Mouse (Mus musculus) lung, adult 2 months (tissue): ENCODE results near the gene Pi4ka. TPM values are rescaled to one million over a fixed set of nuclear protein-coding genes. Genes with fewer than 3 reads are reported as not detected.
A peak's percentile ranks its signal among the peaks of the same experiment; 100 is the strongest.

Source experiments
- DNase-seq: peaks from one replicate; pipeline ENCODE4 v3.0.0; 2022
- H3K4me1 ChIP-seq: fragments of 200-500 bp; 2 replicates; pipeline ENCODE4 v1.6.1; 2011; ENCODE audit warnings: low read length; ENCODE audit not compliant: control insufficient read depth, insufficient read depth
- H3K4me3 ChIP-seq: fragments of 200-500 bp; replicated peaks from 2 replicates; pipeline ENCODE3; 2011; ENCODE audit warnings: low read depth, mild to moderate bottlenecking, control low read depth, low read length; ENCODE audit errors: extremely low read depth
- CTCF ChIP-seq: fragments of 200-500 bp; IDR thresholded peaks from 2 replicates; pipeline ENCODE4 v1.5.1; 2011; ENCODE audit warnings: mild to moderate bottlenecking, low read length, control low read depth; ENCODE audit not compliant: insufficient read depth
- POLR2A ChIP-seq: fragments of 200-500 bp; IDR thresholded peaks from 2 replicates; pipeline ENCODE4 v1.6.1; 2011; ENCODE audit warnings: low read depth, mild to moderate bottlenecking, control low read depth, low read length, borderline replicate concordance; ENCODE audit errors: extremely low read depth
- WGBS: fragments of 180-500 bp; shearing (Covaris S2); methylation state at CpG from one replicate; pipeline ENCODE4 v1.1.7; 2018; 5-methylcytosine and 5-hydroxymethylcytosine counted together
- polyA plus RNA-seq: library from polyadenylated mRNA; depleted of rRNA; stranded (reverse); fragments of >200 nt; gene quantifications from 2 replicates; pipeline ENCODE4 v1.2.3, GENCODE M21; 2012

The Pi4ka gene
- polyA plus RNA-seq, 1 experiment: 55.9 TPM

- H3K4me1 ChIP-seq: no peaks in the 10 kb centered on the region
- no peak overlapping the region for H3K4me3 ChIP-seq
- TF ChIP-seq CTCF (no peak), POLR2A (no peak)
- DNase-seq: no peak
- 93% methylated on average over 7 of the region's 7 CpGs for WGBS
Observed at GRCm38 (mm10) chr16:17316554-17316953, 89.6 kb downstream of the Pi4ka start.

- Histone ChIP-seq H3K4me3 (no peak overlapping the region), H3K4me1 (no peaks in the 10 kb centered on the region)
- DNase-seq: no peak
- 95% methylated on average over 5 of the region's 5 CpGs for WGBS
- TF ChIP-seq POLR2A (no peak), CTCF (no peak)
Observed at GRCm38 (mm10) chr16:17312531-17312930, 93.6 kb downstream of the Pi4ka start.

GRCm38 (mm10) chr16:17309036-17309435 lies 97.1 kb downstream of the Pi4ka start:
- DNase-seq: peak; percentile 9
- no peak for TF ChIP-seq POLR2A
- no peak for TF ChIP-seq CTCF
- WGBS: 81% methylated on average over 10 of the region's 10 CpGs
- Histone ChIP-seq H3K4me1 (no peaks in the 10 kb centered on the region), H3K4me3 (no peak overlapping the region)

GRCm38 (mm10) chr16:17307461-17307860 lies 98.7 kb downstream of the Pi4ka start:
- 90% methylated on average over 5 of the region's 5 CpGs for WGBS
- DNase-seq: no peak
- Histone ChIP-seq H3K4me3 (no peak overlapping the region), H3K4me1 (no peaks in the 10 kb centered on the region)
- TF ChIP-seq POLR2A (no peak), CTCF (no peak)

GRCm38 (mm10) chr16:17303521-17304245 lies 102.4 kb downstream of the Pi4ka start:
- WGBS: 83% methylated on average over 5 of the region's 5 CpGs
- DNase-seq: no peak

GRCm38 (mm10) chr16:17300818-17301217 lies 105.3 kb downstream of the Pi4ka start:
- 77% methylated on average over 3 of the region's 3 CpGs for WGBS
- DNase-seq: no peak
- Histone ChIP-seq H3K4me1 (no peaks in the 10 kb centered on the region), H3K4me3 (no peak overlapping the region)
- TF ChIP-seq CTCF (no peak), POLR2A (no peak)

More at GRCm38 (mm10) chr16:17303521-17304245, 102.4 kb downstream of the Pi4ka start:
- Histone ChIP-seq H3K4me3 (no peak overlapping the region), H3K4me1 (no peaks in the 10 kb centered on the region)
- no peak for TF ChIP-seq POLR2A
- TF ChIP-seq CTCF: no peak

- peak; percentile 74 for DNase-seq
- TF ChIP-seq CTCF (peak; percentile 93), POLR2A (no peak)
- Histone ChIP-seq H3K4me3 (no peak overlapping the region), H3K4me1 (no peaks in the 10 kb centered on the region)
- WGBS: 2% methylated on average over 2 of the region's 2 CpGs
Observed at GRCm38 (mm10) chr16:17292751-17293150, 113.4 kb downstream of the Pi4ka start.

- Histone ChIP-seq H3K4me1 (no peaks in the 10 kb centered on the region), H3K4me3 (no peak overlapping the region)
- TF ChIP-seq POLR2A (no peak), CTCF (no peak)
- no peak for DNase-seq
- 91% methylated on average over 2 of the region's 2 CpGs for whole genome bisulfite sequencing
Observed at GRCm38 (mm10) chr16:17291016-17291415, 115.1 kb downstream of the Pi4ka start.

- WGBS: 84% methylated on average over 2 of the region's 2 CpGs
- no peak for DNase-seq
- TF ChIP-seq POLR2A (no peak), CTCF (no peak)
- H3K4me1 ChIP-seq: no peaks in the 10 kb centered on the region
- no peak overlapping the region for H3K4me3 ChIP-seq
Observed at GRCm38 (mm10) chr16:17287103-17287502, 119.0 kb downstream of the Pi4ka start.

- H3K4me3 ChIP-seq: no peak overlapping the region
- no peak for DNase-seq
- 69% methylated on average over 6 of the region's 6 CpGs for WGBS
Observed at GRCm38 (mm10) chr16:17283151-17283550, 123.0 kb downstream of the Pi4ka start.

GRCm38 (mm10) chr16:17280471-17280870 lies 125.6 kb downstream of the Pi4ka start:
- WGBS: 91% methylated on average over 11 of the region's 11 CpGs
- TF ChIP-seq POLR2A: no peak
- TF ChIP-seq CTCF: no peak
- no peak overlapping the region for H3K4me3 ChIP-seq
- no peak for DNase-seq
- peaks cover 12% of the 10 kb centered on the region; the same call in 1 of the 2 replicates for H3K4me1 ChIP-seq

More at GRCm38 (mm10) chr16:17283151-17283550, 123.0 kb downstream of the Pi4ka start:
- H3K4me1 ChIP-seq: no peaks in the 10 kb centered on the region
- no peak for TF ChIP-seq POLR2A
- no peak for TF ChIP-seq CTCF
